Mouse (Mus musculus) hindbrain, embryonic 10.5 days (tissue): ENCODE measurements around the gene Acsbg1. TPM values are rescaled to one million over a fixed set of nuclear protein-coding genes. Genes with fewer than 3 reads are reported as not detected.
"Not testable (repeated sequence)": the region's sequence is repeated elsewhere in the genome, so short reads cannot be mapped to it uniquely, and the experiment has no call there.

Experiments used
- DNase-seq: peaks from one replicate; pipeline ENCODE4 v3.0.0-alpha.2; 2017; ENCODE audit warnings: low spot score
- H3K27ac ChIP-seq: fragments of 300-500 bp; sonication (generic); 2 replicates; pipeline ENCODE4 v1.5.1; 2016; ENCODE audit warnings: mild to moderate bottlenecking, moderate library complexity
- H3K27me3 ChIP-seq: fragments of 300-500 bp; sonication (generic); 2 replicates; pipeline ENCODE4 v1.6.1; 2016; ENCODE audit warnings: mild to moderate bottlenecking; ENCODE audit not compliant: poor library complexity, insufficient read depth, severe bottlenecking
- H3K36me3 ChIP-seq: fragments of 300-500 bp; sonication (generic); 2 replicates; pipeline ENCODE4 v1.6.1; 2016; ENCODE audit warnings: mild to moderate bottlenecking, moderate library complexity
- H3K4me1 ChIP-seq: fragments of 300-500 bp; sonication (generic); replicated peaks from 2 replicates; pipeline ENCODE4 v1.6.1; 2016; ENCODE audit warnings: mild to moderate bottlenecking
- H3K4me3 ChIP-seq: fragments of 300-500 bp; sonication (generic); 2 replicates; pipeline ENCODE4 v1.5.1; 2016; ENCODE audit warnings: mild to moderate bottlenecking, moderate library complexity
- H3K9me3 ChIP-seq: fragments of 300-500 bp; sonication (generic); 2 replicates; pipeline ENCODE4 v1.6.1; 2016; ENCODE audit warnings: mild to moderate bottlenecking, moderate library complexity
- WGBS: fragments of 180-500 bp; shearing (Covaris S2); methylation state at CpG from one replicate; pipeline ENCODE4 v1.1.7; 2016; 5-methylcytosine and 5-hydroxymethylcytosine counted together
- polyA plus RNA-seq: library from polyadenylated mRNA; unstranded; fragments of >200 nt; fragmentation: Nextera tagmentation; extraction: Ambion mirVana; gene quantifications from 2 replicates; pipeline ENCODE4 v1.2.1, GENCODE M21; 2016

Acsbg1 gene
- polyA plus RNA-seq, 1 experiment from 2014 or later, result 8.7 TPM

DNA sequence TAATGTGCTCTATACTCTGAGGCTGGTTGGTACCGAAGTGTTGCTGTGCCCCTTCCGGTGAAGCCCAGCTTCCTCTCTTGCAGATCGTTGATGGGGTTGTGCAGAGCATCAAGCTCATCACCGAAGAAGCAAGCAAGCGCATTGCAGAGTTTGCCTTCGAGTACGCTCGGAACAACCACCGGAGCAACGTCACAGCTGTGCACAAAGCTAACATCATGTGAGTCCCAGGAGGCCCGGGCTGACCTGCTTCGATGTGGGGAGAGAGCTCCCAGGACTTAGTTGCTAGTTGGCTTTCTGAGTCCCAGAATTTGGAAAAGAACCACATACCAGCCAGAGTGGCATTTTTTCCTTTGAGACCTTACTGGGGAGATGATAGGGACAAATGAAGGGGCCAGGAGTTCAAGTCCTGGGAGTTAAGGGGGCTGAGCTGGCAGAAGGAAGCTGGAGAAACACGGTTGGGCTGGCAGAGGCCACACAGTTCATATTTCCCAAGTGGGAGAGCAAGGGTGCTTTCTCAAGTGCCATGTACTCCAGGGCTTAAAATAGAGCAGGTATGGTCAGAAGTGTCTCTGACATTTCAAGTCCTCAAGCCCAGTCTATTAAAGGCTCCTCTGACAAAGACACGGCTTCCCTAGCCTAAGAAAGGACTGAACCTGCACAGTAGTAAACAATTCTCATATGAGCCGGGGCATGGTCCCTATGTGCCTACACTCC lies 64.8 kb downstream of the Acsbg1 start:
- WGBS, result 95% methylated on average over 15 of the region's 15 CpGs
- H3K27ac ChIP-seq, result no peak overlapping the region
- H3K9me3 ChIP-seq, result no peaks in the 10 kb centered on the region
- no peaks in the 10 kb centered on the region for H3K4me1 ChIP-seq
- no peak overlapping the region for H3K4me3 ChIP-seq
- no peak for DNase-seq
- H3K27me3 ChIP-seq, result no peaks in the 10 kb centered on the region
- peaks cover 97% of the 10 kb centered on the region for H3K36me3 ChIP-seq

DNA sequence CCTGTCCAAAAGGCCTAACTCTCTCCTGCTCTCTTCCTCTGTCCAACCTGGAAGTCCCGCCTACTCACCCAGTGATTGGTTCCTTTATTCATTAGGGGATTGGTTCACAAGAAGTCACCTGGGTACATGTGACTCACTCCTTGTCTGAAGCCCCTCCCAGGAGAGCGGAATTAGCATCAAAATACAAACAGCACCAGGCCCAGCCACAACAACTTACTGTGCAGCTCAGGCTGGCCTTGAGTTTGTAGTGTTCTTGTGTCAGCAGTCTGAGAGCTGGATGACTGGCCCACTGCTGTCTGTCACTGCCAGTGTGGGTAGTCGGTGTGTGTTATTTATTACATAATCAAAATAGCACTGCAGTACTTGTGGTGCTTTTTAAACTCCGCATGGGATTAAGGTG lies 68.0 kb downstream of the Acsbg1 start:
- H3K36me3 ChIP-seq, result peaks cover 93% of the 10 kb centered on the region
- 78% methylated on average over 4 of the region's 4 CpGs for WGBS

DNA sequence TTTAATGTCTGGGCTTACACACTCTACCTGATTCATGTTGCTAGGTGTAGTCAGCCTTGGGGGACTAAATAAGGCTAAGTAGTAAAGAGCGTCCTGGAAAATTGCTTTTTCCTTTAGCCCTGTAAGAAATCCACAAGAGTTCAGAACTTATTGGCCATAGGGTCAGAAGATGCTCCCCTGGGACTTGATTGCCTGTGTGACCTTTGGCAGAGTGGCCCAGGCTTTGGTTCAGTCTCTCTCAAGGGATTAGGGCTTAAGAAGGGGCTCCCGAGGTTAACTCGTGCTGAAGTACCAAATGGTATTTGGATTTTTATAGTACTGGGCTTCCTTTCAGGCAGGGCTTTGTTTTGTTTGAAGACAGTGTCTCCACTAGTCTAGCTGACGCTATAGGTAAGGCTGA lies 73.8 kb downstream of the Acsbg1 start:
- 71% methylated on average over 4 of the region's 4 CpGs for WGBS
- H3K27ac ChIP-seq, result no peak overlapping the region
- H3K27me3 ChIP-seq, result no peaks in the 10 kb centered on the region
- H3K36me3 ChIP-seq, result peaks cover 35% of the 10 kb centered on the region
- no peak overlapping the region for H3K4me3 ChIP-seq
- peaks cover 17% of the 10 kb centered on the region for H3K4me1 ChIP-seq
- no peak for DNase-seq
- H3K9me3 ChIP-seq, result no peaks in the 10 kb centered on the region

More for the DNA sequence above, 68.0 kb downstream of the Acsbg1 start:
- not testable (repeated sequence) for H3K4me3 ChIP-seq, H3K9me3 ChIP-seq, DNase-seq, H3K4me1 ChIP-seq, H3K27ac ChIP-seq, H3K27me3 ChIP-seq

DNA sequence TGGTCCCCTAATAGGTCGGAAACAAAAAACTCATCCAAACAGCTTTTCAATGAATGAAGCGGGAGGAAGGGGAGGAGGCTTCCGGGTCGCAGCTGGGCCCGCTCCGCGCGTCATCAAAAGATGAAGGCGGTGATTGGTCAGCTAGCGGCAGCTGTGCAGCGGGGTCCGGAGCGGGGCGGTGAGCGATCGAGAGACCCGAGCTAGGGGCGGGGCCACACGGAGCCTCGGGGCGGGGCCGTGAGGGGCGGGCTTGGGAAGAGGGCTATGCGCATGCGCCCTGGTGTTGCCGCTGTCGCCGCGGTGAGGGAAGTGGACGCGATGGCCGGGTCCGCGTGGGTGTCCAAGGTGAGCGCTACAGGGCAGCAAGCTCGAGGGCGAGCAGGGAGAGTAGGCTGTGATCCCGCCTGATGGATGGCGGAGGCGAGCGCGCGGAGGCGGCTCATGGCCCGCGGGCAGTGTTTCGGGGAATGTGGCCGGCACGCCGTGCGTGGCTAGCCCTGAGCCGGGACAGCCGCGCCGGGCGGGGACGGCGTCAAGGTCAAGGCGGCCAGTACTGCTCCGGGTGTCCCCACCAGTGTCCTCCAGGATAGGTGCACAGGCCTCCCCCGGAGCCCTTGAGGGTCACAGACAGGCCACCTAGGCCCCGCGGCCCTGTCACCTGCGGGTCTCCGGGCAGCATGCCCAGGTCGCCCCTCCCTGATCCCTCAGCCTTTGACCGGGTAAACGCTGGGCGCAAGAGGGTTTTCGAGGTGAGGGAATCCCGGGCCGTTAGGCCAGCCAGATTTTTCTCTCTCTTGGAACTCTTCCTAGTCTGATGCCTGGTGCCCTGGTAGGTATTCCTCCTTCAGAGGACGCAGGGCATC lies 75.2 kb downstream of the Acsbg1 start, which contains the start of gene Idh3a:
Idh3a (plus strand) TSS at position 136 of the 863 bp plus-strand sequence.
- under 1% methylated on average over 73 of the region's 73 CpGs for WGBS

DNA sequence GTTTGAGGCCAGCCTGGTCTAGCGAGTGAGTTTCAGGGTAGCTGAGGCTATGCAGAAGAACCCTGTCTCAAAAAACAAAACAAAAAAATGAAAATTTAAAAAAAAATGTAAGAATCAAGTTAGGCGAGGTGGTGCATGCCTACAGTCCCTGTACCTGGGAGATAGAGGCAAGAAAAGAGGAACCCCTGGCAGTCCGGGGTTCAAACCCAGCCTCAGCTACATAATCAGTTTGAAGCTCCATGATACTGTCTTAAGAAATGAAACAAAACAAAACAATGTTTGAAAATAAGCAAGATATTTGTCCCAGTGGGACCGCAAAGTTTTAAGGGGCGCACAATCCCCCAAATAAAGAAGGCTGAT lies 75.9 kb downstream of the Acsbg1 start:
- DNase-seq, result no peak
- peak overlapping the region; percentile 91 for H3K27ac ChIP-seq
- H3K36me3 ChIP-seq, result peaks cover 17% of the 10 kb centered on the region
- peaks cover 17% of the 10 kb centered on the region for H3K4me1 ChIP-seq
- H3K9me3 ChIP-seq, result no peaks in the 10 kb centered on the region
- H3K4me3 ChIP-seq, result peak overlapping the region; percentile 99
- WGBS, result 31% methylated on average over 5 of the region's 5 CpGs
- H3K27me3 ChIP-seq, result no peaks in the 10 kb centered on the region

More for the DNA sequence above, 75.2 kb downstream of the Acsbg1 start, which contains the start of gene Idh3a:
- H3K27me3 ChIP-seq, result no peaks in the 10 kb centered on the region
- peak within 1 kb of the TSS; percentile 91 for H3K27ac ChIP-seq
- peak; percentile 99 for DNase-seq
- no peaks in the 10 kb centered on the region for H3K9me3 ChIP-seq
- peaks cover 17% of the 10 kb centered on the region for H3K4me1 ChIP-seq
- H3K36me3 ChIP-seq, result peaks cover 21% of the 10 kb centered on the region
- H3K4me3 ChIP-seq, result peak within 1 kb of the TSS; percentile 99

DNA sequence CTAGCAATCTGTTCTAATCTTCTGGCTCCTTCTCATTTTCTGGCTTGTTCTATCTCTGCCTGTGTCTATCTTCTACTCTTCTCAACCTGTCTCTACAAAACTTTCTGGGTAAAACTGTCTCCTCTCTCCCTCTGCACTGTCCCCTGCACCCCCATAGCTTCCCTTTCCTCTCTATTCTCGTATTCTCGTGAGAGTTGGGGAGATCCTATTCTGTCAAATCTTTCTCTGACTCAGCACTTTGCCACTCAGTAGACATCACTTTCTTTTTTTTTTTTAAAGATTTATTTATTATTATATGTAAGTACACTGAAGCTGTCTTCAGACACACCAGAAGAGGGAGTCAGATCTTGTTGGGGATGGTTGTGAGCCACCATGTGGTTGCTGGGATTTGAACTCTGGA lies 77.5 kb downstream of the Acsbg1 start:
- not testable (repeated sequence) for H3K9me3 ChIP-seq, H3K27me3 ChIP-seq, H3K36me3 ChIP-seq, DNase-seq, H3K27ac ChIP-seq, H3K4me3 ChIP-seq
- peaks cover 17% of the 10 kb centered on the region for H3K4me1 ChIP-seq
- 85% methylated on average over 2 of the region's 2 CpGs for WGBS

DNA sequence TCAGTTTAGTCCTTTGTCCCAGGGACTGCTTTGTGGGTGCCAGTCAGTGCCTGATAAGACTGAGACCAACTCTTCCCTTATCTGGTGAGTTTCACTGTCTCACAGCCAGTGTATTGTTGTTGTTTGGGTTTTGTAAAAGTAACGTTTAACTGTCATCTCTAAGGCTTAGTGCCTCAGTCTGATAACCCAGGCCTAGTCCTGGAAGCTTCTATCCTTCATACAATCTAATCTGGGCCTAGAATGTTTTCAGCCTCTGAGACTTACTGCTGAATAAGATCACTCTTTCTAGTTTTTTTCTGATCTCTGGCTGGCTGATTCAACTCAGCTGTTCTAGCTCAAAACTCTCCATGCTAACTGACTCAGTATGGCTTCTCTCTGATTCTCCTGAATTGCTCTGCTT lies 78.0 kb downstream of the Acsbg1 start:
- no peak overlapping the region for H3K4me3 ChIP-seq
- 57% methylated on average over 1 of the region's 1 CpGs for WGBS

DNA sequence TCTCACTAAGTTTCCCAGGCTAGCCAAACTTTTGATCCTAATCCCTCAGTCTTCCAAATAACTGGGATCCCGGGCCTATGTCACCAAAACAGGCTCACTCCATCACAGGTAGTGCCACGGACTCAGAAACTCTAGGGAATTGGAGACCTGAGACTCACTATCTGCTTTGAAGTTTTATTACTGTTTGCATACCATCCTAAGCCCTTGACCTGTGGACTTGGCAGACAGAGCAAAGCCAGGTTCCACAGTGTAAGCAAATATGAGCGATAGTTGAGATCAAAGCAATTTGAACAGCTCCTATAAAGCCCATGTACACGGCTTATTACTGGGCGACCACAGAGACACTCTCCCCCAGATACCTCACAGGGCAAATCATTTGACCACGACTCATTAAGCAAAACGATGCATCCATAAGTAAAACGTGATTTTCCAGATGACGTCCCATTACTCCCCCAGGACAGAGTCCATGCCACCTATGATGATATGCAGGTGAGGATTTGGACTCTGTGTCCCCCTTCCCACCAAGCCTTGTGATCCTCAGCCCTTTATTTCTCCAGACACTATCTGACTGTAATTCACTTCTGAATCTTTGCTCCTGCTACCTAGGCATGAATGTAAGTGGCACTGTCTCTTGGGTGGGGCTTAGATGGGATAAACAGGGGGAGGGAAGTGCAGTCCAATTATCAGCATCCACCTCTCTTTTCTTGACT lies 90.4 kb downstream of the Acsbg1 start:
- Histone ChIP-seq H3K27me3 (no peaks in the 10 kb centered on the region), H3K4me3 (no peak overlapping the region)
- WGBS, result 83% methylated on average over 9 of the region's 9 CpGs

More for the DNA sequence above, 78.0 kb downstream of the Acsbg1 start:
- Histone ChIP-seq H3K9me3 (no peaks in the 10 kb centered on the region), H3K27ac (no peak overlapping the region), H3K27me3 (no peaks in the 10 kb centered on the region), H3K36me3 (no peaks in the 10 kb centered on the region), H3K4me1 (peaks cover 17% of the 10 kb centered on the region)
- DNase-seq, result no peak

DNA sequence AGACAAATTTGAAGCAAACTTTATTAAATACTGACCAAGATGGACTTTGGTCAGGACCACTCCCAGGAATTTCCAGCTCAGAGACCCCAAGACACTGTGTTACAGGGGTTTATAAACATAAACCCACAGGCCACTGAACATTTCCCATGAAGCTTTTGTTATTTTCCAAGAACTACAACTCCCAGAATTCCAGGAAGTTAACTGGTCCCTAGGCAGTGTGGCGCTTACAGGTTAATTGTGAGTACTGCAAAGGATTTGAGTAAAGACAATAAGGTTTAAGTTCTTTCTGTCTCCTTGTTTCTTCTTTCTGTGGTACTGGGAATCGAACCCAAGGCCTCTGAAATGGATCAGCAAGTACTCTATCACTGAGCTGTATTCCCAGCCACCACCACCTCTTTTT lies 92.9 kb downstream of the Acsbg1 start:
- no peaks in the 10 kb centered on the region for H3K27me3 ChIP-seq
- H3K36me3 ChIP-seq, result no peaks in the 10 kb centered on the region
- H3K4me1 ChIP-seq, result no peaks in the 10 kb centered on the region
- H3K4me3 ChIP-seq, result no peak overlapping the region
- whole genome bisulfite sequencing, result 40% methylated on average over 2 of the region's 2 CpGs
- no peaks in the 10 kb centered on the region for H3K9me3 ChIP-seq
- no peak for DNase-seq
- no peak overlapping the region for H3K27ac ChIP-seq

More for the DNA sequence above, 90.4 kb downstream of the Acsbg1 start:
- Histone ChIP-seq H3K27ac (no peak overlapping the region), H3K9me3 (no peaks in the 10 kb centered on the region), H3K36me3 (no peaks in the 10 kb centered on the region), H3K4me1 (no peaks in the 10 kb centered on the region)
- DNase-seq, result no peak

DNA sequence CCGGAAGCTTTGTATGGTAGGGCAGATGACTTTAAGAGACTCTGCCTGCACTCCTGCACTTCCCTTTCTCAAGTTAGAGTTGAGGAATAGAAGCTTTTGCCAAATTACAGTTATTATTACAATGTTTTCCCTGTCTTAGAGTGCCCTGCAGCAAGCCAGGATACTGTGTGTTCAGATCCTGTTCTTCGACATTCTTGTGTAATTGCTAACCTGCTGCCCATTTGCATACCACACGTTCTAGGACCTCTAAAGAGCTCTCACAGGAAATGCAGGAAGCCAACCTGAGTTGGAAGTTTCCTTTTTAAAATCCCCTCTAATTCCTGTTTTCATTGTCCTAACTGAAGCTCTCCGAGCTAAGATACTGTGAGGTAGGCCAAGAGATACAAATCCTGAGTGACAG lies 94.7 kb downstream of the Acsbg1 start:
- Histone ChIP-seq H3K4me3 (no peak overlapping the region), H3K9me3 (no peaks in the 10 kb centered on the region), H3K4me1 (no peaks in the 10 kb centered on the region), H3K27me3 (no peaks in the 10 kb centered on the region), H3K36me3 (no peaks in the 10 kb centered on the region), H3K27ac (no peak overlapping the region)
- no peak for DNase-seq
- 65% methylated on average over 4 of the region's 4 CpGs for WGBS

DNA sequence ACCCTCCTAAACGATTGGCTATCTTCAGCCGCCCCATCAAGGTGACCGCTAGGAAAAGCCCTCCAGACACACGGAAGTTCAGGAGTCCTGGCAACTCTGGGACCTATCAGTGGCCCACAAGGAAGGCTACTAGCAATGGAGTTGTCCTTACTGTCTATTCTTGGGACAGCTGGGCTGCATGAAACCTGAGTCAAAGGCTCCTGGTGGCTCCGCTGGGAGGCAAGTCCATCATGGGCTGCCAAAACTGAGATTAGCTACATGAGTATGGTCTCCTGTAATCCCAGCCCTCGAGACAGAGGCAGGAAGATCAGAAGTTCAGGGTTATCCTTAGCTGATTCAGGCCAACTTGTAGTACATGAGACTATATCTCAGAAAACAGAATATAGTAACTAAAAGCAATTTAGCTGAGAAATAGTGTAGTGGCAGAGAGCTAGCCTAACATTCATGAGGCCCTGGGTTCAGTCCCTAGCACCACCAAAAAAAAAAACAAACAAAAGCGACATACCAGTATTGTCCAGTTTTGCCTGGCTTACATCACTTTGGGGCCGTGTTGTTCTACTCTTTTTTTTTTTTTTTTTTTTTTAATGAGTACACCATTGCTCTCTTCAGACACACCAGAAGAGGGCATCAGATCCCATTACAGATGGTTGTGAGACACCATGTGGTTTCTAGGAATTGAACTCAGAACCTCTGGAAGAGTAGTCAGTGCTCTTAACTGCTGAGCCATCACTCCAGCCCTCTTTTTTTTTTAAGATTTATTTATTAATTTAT lies 100.7 kb downstream of the Acsbg1 start:
- H3K27me3 ChIP-seq, result peaks cover 20% of the 10 kb centered on the region
- 85% methylated on average over 8 of the region's 8 CpGs for WGBS
- H3K9me3 ChIP-seq, result no peaks in the 10 kb centered on the region
- H3K36me3 ChIP-seq, result no peaks in the 10 kb centered on the region
- no peak overlapping the region for H3K4me3 ChIP-seq
- no peak for DNase-seq
- peaks cover 14% of the 10 kb centered on the region for H3K4me1 ChIP-seq
- no peak overlapping the region for H3K27ac ChIP-seq

DNA sequence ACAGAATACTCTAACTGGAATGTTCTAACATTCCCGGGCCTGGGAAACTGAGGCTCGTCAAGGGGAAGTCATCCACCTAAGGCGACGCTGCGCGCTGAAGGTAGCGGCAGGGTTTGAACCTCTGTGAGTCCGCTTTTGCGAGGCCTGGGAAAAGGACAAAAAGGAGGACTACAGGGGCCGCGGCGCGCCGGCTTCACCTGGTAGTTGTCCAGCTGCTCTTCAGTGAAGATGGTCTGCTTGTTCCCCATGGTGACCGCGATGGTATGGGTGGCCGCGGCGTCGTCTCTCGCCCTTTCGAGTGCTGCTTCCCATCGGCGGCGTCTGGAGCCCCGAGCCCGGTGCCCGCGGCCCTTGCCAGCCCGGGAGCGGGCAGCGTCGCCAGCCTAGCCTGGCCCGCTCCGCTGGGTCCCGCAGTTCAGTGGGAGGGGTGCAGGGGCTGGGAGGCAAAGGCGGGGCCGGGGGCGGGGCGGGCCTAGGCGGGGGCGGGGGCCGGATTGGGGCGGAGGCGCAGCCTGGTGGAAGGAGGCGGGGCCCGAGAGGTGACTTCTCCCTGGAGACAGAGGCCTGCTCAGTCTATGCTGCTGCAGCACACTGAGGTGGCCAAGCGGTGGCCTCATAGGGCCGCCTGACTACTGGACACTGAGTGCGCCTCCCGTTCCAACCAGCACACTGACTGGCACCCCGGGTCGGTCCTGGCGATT lies 101.7 kb downstream of the Acsbg1 start, which contains the start of gene Cib2:
Cib2 (minus strand) TSS at position 448 of the 701 bp plus-strand sequence.
- DNase-seq, result peak; percentile 88
- Histone ChIP-seq H3K27ac (peak within 1 kb of the TSS; percentile 81), H3K9me3 (no peaks in the 10 kb centered on the region), H3K4me1 (peaks cover 14% of the 10 kb centered on the region), H3K36me3 (no peaks in the 10 kb centered on the region), H3K4me3 (peak within 1 kb of the TSS; percentile 65), H3K27me3 (peaks cover 20% of the 10 kb centered on the region)
- 1% methylated on average over 52 of the region's 54 CpGs for WGBS
